Mouse (Mus musculus) heart, embryonic 10.5 days (tissue): ENCODE measurements around the gene Ptprcap. TPM values are rescaled to one million over a fixed set of nuclear protein-coding genes. Genes with fewer than 3 reads are reported as not detected.

Source experiments
- DNase-seq: peaks from one replicate; pipeline ENCODE4 v3.0.0-alpha.2; 2017; ENCODE audit warnings: low spot score
- H3K27ac ChIP-seq: fragments of 300-500 bp; sonication (generic); 2 replicates; pipeline ENCODE4 v1.5.1; 2016; ENCODE audit warnings: mild to moderate bottlenecking
- H3K27me3 ChIP-seq: fragments of 300-500 bp; sonication (generic); 2 replicates; pipeline ENCODE4 v1.6.1; 2016; ENCODE audit warnings: mild to moderate bottlenecking; ENCODE audit not compliant: poor library complexity, insufficient read depth, severe bottlenecking
- H3K36me3 ChIP-seq: fragments of 300-500 bp; sonication (generic); 2 replicates; pipeline ENCODE4 v1.6.1; 2016; ENCODE audit warnings: mild to moderate bottlenecking, moderate library complexity
- H3K4me1 ChIP-seq: fragments of 300-500 bp; sonication (generic); 2 replicates; pipeline ENCODE4 v1.6.1; 2016; ENCODE audit warnings: mild to moderate bottlenecking
- H3K4me3 ChIP-seq: fragments of 300-500 bp; sonication (generic); 2 replicates; pipeline ENCODE4 v1.5.1; 2016; ENCODE audit warnings: mild to moderate bottlenecking, moderate library complexity
- H3K9me3 ChIP-seq: fragments of 300-500 bp; sonication (generic); 2 replicates; pipeline ENCODE4 v1.6.1; 2016; ENCODE audit warnings: mild to moderate bottlenecking, moderate library complexity
- WGBS: fragments of 180-500 bp; shearing (Covaris S2); methylation state at CpG from one replicate; pipeline ENCODE4 v1.1.7; 2016; 5-methylcytosine and 5-hydroxymethylcytosine counted together
- polyA plus RNA-seq: library from polyadenylated mRNA; unstranded; fragments of >200 nt; fragmentation: Nextera tagmentation; extraction: Ambion mirVana; gene quantifications from 2 replicates; pipeline ENCODE4 v1.2.1, GENCODE M21; 2016

The Ptprcap gene
- polyA plus RNA-seq, 1 experiment from 2014 or later = 4.4 TPM

- no peak for DNase-seq
- peak overlapping the region; percentile 91 for H3K27ac ChIP-seq
- peak overlapping the region; percentile 56 for H3K4me3 ChIP-seq
- H3K9me3 ChIP-seq = no peaks in the 10 kb centered on the region
- WGBS = 7% methylated on average over 27 of the region's 27 CpGs
- H3K27me3 ChIP-seq = 0 out of 2 replicates have a peak, but pooled peaks cover 3% of the 10 kb centered on the region
- H3K4me1 ChIP-seq = peaks cover 32% of the 10 kb centered on the region
- no peaks in the 10 kb centered on the region for H3K36me3 ChIP-seq
These were observed 16.4 kb downstream of the Ptprcap start for GRCm38 (mm10) chr19:4169810-4170209.

GRCm38 (mm10) chr19:4170723-4171392 is 17.5 kb downstream of the Ptprcap start:
- Histone ChIP-seq H3K27ac (peak overlapping the region; percentile 91), H3K4me1 (peaks cover 42% of the 10 kb centered on the region)
- 89% methylated on average over 10 of the region's 10 CpGs for WGBS

GRCm38 (mm10) chr19:4171393-4172290 is 18.2 kb downstream of the Ptprcap start:
- no peak for DNase-seq
- H3K36me3 ChIP-seq = no peaks in the 10 kb centered on the region
- peak overlapping the region; percentile 65 for H3K27ac ChIP-seq
- H3K4me1 ChIP-seq = peaks cover 44% of the 10 kb centered on the region
- no peak overlapping the region for H3K4me3 ChIP-seq
- 59% methylated on average over 13 of the region's 13 CpGs for WGBS
- no peaks in the 10 kb centered on the region for H3K9me3 ChIP-seq
- peaks cover 4% of the 10 kb centered on the region; the same call in 1 of the 2 replicates for H3K27me3 ChIP-seq

More at GRCm38 (mm10) chr19:4170723-4171392, 17.5 kb downstream of the Ptprcap start:
- H3K4me3 ChIP-seq = no peak overlapping the region
- H3K9me3 ChIP-seq = no peaks in the 10 kb centered on the region
- H3K36me3 ChIP-seq = no peaks in the 10 kb centered on the region
- 0 out of 2 replicates have a peak, but pooled peaks cover 3% of the 10 kb centered on the region for H3K27me3 ChIP-seq
- no peak for DNase-seq

- no peak for DNase-seq
- Histone ChIP-seq H3K4me3 (no peak overlapping the region), H3K27ac (no peak overlapping the region), H3K27me3 (peaks cover 8% of the 10 kb centered on the region; the same call in 1 of the 2 replicates), H3K4me1 (peaks cover 38% of the 10 kb centered on the region), H3K36me3 (no peaks in the 10 kb centered on the region), H3K9me3 (no peaks in the 10 kb centered on the region)
- WGBS = 56% methylated on average over 11 of the region's 11 CpGs
These were observed 19.5 kb downstream of the Ptprcap start for GRCm38 (mm10) chr19:4172925-4173324.

- DNase-seq = no peak
- peaks cover 32% of the 10 kb centered on the region for H3K4me1 ChIP-seq
- peaks cover 6% of the 10 kb centered on the region; the same call in 1 of the 2 replicates for H3K27me3 ChIP-seq
- WGBS = 3% methylated on average over 11 of the region's 11 CpGs
- H3K27ac ChIP-seq = peak within 1 kb of the TSS; percentile 80
- H3K4me3 ChIP-seq = peak within 1 kb of the TSS; percentile 46
- no peaks in the 10 kb centered on the region for H3K36me3 ChIP-seq
- no peaks in the 10 kb centered on the region for H3K9me3 ChIP-seq
These were observed 22.1 kb downstream of the Ptprcap start, which contains the start of gene Carns1 for GRCm38 (mm10) chr19:4175368-4175947. Carns1 (minus strand) TSS chr19:4175479.

- Histone ChIP-seq H3K36me3 (no peaks in the 10 kb centered on the region), H3K27me3 (peaks cover 8% of the 10 kb centered on the region; the same call in 1 of the 2 replicates), H3K4me3 (no peak overlapping the region), H3K4me1 (peaks cover 31% of the 10 kb centered on the region), H3K27ac (no peak overlapping the region), H3K9me3 (no peaks in the 10 kb centered on the region)
- 82% methylated on average over 7 of the region's 7 CpGs for WGBS
- no peak for DNase-seq
These were observed 27.0 kb downstream of the Ptprcap start for GRCm38 (mm10) chr19:4180411-4180810.

- Histone ChIP-seq H3K9me3 (no peaks in the 10 kb centered on the region), H3K27me3 (peaks cover 4% of the 10 kb centered on the region; the same call in 1 of the 2 replicates), H3K27ac (no peak overlapping the region), H3K36me3 (no peaks in the 10 kb centered on the region), H3K4me3 (no peak overlapping the region), H3K4me1 (peaks cover 34% of the 10 kb centered on the region)
- WGBS = 43% methylated on average over 3 of the region's 3 CpGs
- no peak for DNase-seq
These were observed 28.5 kb downstream of the Ptprcap start for GRCm38 (mm10) chr19:4181892-4182291.

GRCm38 (mm10) chr19:4183689-4184088 is 30.3 kb downstream of the Ptprcap start:
- H3K4me1 ChIP-seq = peaks cover 41% of the 10 kb centered on the region
- no peak overlapping the region for H3K27ac ChIP-seq
- no peaks in the 10 kb centered on the region for H3K9me3 ChIP-seq
- no peak overlapping the region for H3K4me3 ChIP-seq
- H3K27me3 ChIP-seq = 0 out of 2 replicates have a peak, but pooled peaks cover 3% of the 10 kb centered on the region
- H3K36me3 ChIP-seq = no peaks in the 10 kb centered on the region
- no peak for DNase-seq
- WGBS = 74% methylated on average over 2 of the region's 2 CpGs

GRCm38 (mm10) chr19:4184976-4185975 is 31.9 kb downstream of the Ptprcap start:
- Histone ChIP-seq H3K4me1 (peaks cover 41% of the 10 kb centered on the region), H3K4me3 (no peak overlapping the region), H3K27ac (peak overlapping the region; percentile 77), H3K27me3 (0 out of 2 replicates have a peak, but pooled peaks cover 6% of the 10 kb centered on the region), H3K36me3 (no peaks in the 10 kb centered on the region), H3K9me3 (no peaks in the 10 kb centered on the region)
- no peak for DNase-seq
- WGBS = 45% methylated on average over 15 of the region's 15 CpGs

- Histone ChIP-seq H3K9me3 (no peaks in the 10 kb centered on the region), H3K4me3 (no peak overlapping the region), H3K27ac (peak overlapping the region; percentile 25; the same call in 1 of the 2 replicates), H3K36me3 (no peaks in the 10 kb centered on the region), H3K27me3 (0 out of 2 replicates have a peak, but pooled peaks cover 6% of the 10 kb centered on the region), H3K4me1 (peaks cover 49% of the 10 kb centered on the region)
- WGBS = 65% methylated on average over 3 of the region's 3 CpGs
- DNase-seq = no peak
These were observed 33.9 kb downstream of the Ptprcap start for GRCm38 (mm10) chr19:4187303-4187702.

GRCm38 (mm10) chr19:4189051-4189620 is 35.7 kb downstream of the Ptprcap start:
- no peak overlapping the region for H3K4me3 ChIP-seq
- 83% methylated on average over 12 of the region's 12 CpGs for WGBS
- no peaks in the 10 kb centered on the region for H3K9me3 ChIP-seq
- DNase-seq = no peak
- 0 out of 2 replicates have a peak, but pooled peaks cover 3% of the 10 kb centered on the region for H3K27me3 ChIP-seq
- H3K4me1 ChIP-seq = peaks cover 56% of the 10 kb centered on the region
- no peak overlapping the region for H3K27ac ChIP-seq
- peaks cover 11% of the 10 kb centered on the region for H3K36me3 ChIP-seq
